Mouse (Mus musculus): ENCODE data around the gene Bcl7a. TPM values are rescaled to one million over a fixed set of nuclear protein-coding genes. Genes with fewer than 3 reads are reported as not detected.

Bcl7a gene
- polyA plus RNA-seq, 1 experiment = 53.2 TPM

DNA sequence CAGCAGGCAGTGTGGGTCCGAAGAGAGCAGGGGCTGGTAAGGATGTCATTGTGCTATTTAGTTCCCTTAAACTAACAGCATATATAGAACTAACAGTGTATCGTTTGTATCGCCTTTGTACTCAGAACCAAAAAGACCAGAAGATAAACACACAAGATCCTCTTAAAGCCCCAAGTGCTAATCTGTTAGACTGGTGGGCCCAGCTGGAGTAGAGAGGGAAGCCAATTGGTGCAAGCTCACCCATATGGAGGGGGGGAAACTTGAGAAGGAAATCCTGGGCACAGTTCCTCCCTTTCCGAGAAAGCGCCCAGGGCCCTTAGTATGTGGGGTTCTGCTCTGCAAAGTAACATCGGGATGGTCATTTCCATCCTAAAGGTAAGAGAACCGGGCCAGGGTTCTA lies 33.4 kb upstream of the Bcl7a start:
- peak; percentile 69 for DNase-seq (ENCODE audit: low read depth)
- TF ChIP-seq POLR2A (IDR thresholded peaks at IDR 0.05; ENCODE audit: borderline replicate concordance, extremely low read depth, insufficient read depth, insufficient read length, poor library complexity, severe bottlenecking) (no peak), CTCF (IDR thresholded peaks at IDR 0.05; ENCODE audit: borderline replicate concordance, extremely low read depth, insufficient read depth, insufficient read length) (no peak)

DNA sequence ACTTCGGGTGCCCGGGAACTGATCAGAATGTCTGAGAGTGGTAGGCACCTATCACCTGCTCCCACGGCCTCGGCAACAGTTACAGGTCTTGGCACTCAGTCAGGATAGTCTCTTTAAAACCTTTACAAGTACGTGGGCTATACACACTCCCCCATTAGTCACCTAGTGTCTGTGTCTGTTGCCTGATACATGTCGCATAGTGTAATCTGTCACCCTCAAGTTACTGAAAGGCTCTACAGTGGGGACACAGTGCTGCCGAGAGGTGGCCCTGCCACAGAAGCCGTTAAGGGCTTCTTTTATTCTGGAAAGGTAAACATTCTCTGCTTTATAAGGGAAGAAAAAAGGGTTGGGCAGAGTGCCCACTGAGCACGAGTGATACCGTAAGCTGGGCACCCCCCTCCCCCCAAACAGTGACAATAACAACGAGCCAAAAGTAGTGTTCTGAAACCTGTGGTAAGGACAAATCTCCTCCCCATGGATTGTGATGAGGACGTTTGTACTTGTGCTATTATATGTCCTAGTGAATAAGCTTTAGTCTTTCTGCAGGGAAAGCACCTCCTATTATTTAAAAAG lies 30.5 kb upstream of the Bcl7a start:
- TF ChIP-seq POLR2A (IDR thresholded peaks at IDR 0.05; ENCODE audit: borderline replicate concordance, extremely low read depth, insufficient read depth, insufficient read length, poor library complexity, severe bottlenecking) (no peak), CTCF (IDR thresholded peaks at IDR 0.05; ENCODE audit: borderline replicate concordance, extremely low read depth, insufficient read depth, insufficient read length) (no peak)
- DNase-seq (ENCODE audit: low read depth) = no peak

- no peak for DNase-seq (ENCODE audit: low read depth)
- TF ChIP-seq POLR2A (IDR thresholded peaks at IDR 0.05; ENCODE audit: borderline replicate concordance, extremely low read depth, insufficient read depth, insufficient read length, poor library complexity, severe bottlenecking) = no peak
- no peak for TF ChIP-seq CTCF (IDR thresholded peaks at IDR 0.05; ENCODE audit: borderline replicate concordance, extremely low read depth, insufficient read depth, insufficient read length)
These were observed 29.7 kb upstream of the Bcl7a start for GRCm38 (mm10) chr5:123313851-123314380.

GRCm38 (mm10) chr5:123315219-123315866 lies 28.3 kb upstream of the Bcl7a start:
- no peak for TF ChIP-seq CTCF (IDR thresholded peaks at IDR 0.05; ENCODE audit: borderline replicate concordance, extremely low read depth, insufficient read depth, insufficient read length)
- peak; percentile 34 for DNase-seq (ENCODE audit: low read depth)

- DNase-seq (ENCODE audit: low read depth) = peak; percentile 70
- TF ChIP-seq CTCF (IDR thresholded peaks at IDR 0.05; ENCODE audit: borderline replicate concordance, extremely low read depth, insufficient read depth, insufficient read length) = no peak
- TF ChIP-seq POLR2A (IDR thresholded peaks at IDR 0.05; ENCODE audit: borderline replicate concordance, extremely low read depth, insufficient read depth, insufficient read length, poor library complexity, severe bottlenecking) = no peak
These were observed 25.6 kb upstream of the Bcl7a start for GRCm38 (mm10) chr5:123317992-123318391.

GRCm38 (mm10) chr5:123320136-123320535 lies 23.5 kb upstream of the Bcl7a start:
- DNase-seq (ENCODE audit: low read depth) = no peak

GRCm38 (mm10) chr5:123324242-123324641 lies 19.4 kb upstream of the Bcl7a start:
- no peak for TF ChIP-seq POLR2A (IDR thresholded peaks at IDR 0.05; ENCODE audit: borderline replicate concordance, extremely low read depth, insufficient read depth, insufficient read length, poor library complexity, severe bottlenecking)
- TF ChIP-seq CTCF (IDR thresholded peaks at IDR 0.05; ENCODE audit: borderline replicate concordance, extremely low read depth, insufficient read depth, insufficient read length) = no peak
- peak; percentile 79 for DNase-seq (ENCODE audit: low read depth)

More at GRCm38 (mm10) chr5:123320136-123320535, 23.5 kb upstream of the Bcl7a start:
- TF ChIP-seq POLR2A (IDR thresholded peaks at IDR 0.05; ENCODE audit: borderline replicate concordance, extremely low read depth, insufficient read depth, insufficient read length, poor library complexity, severe bottlenecking) (no peak), CTCF (IDR thresholded peaks at IDR 0.05; ENCODE audit: borderline replicate concordance, extremely low read depth, insufficient read depth, insufficient read length) (no peak)

- no peak for TF ChIP-seq POLR2A (IDR thresholded peaks at IDR 0.05; ENCODE audit: borderline replicate concordance, extremely low read depth, insufficient read depth, insufficient read length, poor library complexity, severe bottlenecking)
- no peak for TF ChIP-seq CTCF (IDR thresholded peaks at IDR 0.05; ENCODE audit: borderline replicate concordance, extremely low read depth, insufficient read depth, insufficient read length)
- DNase-seq (ENCODE audit: low read depth) = peak; percentile 59
These were observed 17.5 kb upstream of the Bcl7a start for GRCm38 (mm10) chr5:123326006-123326750.

GRCm38 (mm10) chr5:123326751-123327148 lies 16.9 kb upstream of the Bcl7a start:
- no peak for DNase-seq (ENCODE audit: low read depth)
- TF ChIP-seq CTCF (IDR thresholded peaks at IDR 0.05; ENCODE audit: borderline replicate concordance, extremely low read depth, insufficient read depth, insufficient read length) = no peak
- TF ChIP-seq POLR2A (IDR thresholded peaks at IDR 0.05; ENCODE audit: borderline replicate concordance, extremely low read depth, insufficient read depth, insufficient read length, poor library complexity, severe bottlenecking) = no peak

- no peak for TF ChIP-seq POLR2A (IDR thresholded peaks at IDR 0.05; ENCODE audit: borderline replicate concordance, extremely low read depth, insufficient read depth, insufficient read length, poor library complexity, severe bottlenecking)
- TF ChIP-seq CTCF (IDR thresholded peaks at IDR 0.05; ENCODE audit: borderline replicate concordance, extremely low read depth, insufficient read depth, insufficient read length) = no peak
- DNase-seq (ENCODE audit: low read depth) = no peak
These were observed 15.9 kb upstream of the Bcl7a start for GRCm38 (mm10) chr5:123327686-123328085.

GRCm38 (mm10) chr5:123333566-123333965 lies 10.1 kb upstream of the Bcl7a start:
- DNase-seq (ENCODE audit: low read depth) = no peak
- TF ChIP-seq CTCF (IDR thresholded peaks at IDR 0.05; ENCODE audit: borderline replicate concordance, extremely low read depth, insufficient read depth, insufficient read length) (no peak), POLR2A (IDR thresholded peaks at IDR 0.05; ENCODE audit: borderline replicate concordance, extremely low read depth, insufficient read depth, insufficient read length, poor library complexity, severe bottlenecking) (no peak)

Measured in brain, embryonic 14.5 days (tissue).